In genomic region chr9:47403317-47403716, GRCm38 (mm10) we compare ENCODE assay signal across 26 mouse cellular contexts.
A peak's percentile ranks its signal among the peaks of the same experiment; 100 is the strongest.
DNase-seq lines count a peak whose midpoint lies in the region; ATAC-seq and TF ChIP-seq lines count a peak whose summit lies in the region.
"Had no signal": no experiment of that assay in that cellular context is flagged by ENCODE, and none has a peak within 500 bp of the region (broad histone marks: within the 10 kb centered on the region; RNA-seq: fewer than 3 reads in every experiment).

No protein-coding gene starts in this region.

- peaks cover 30% of the 10 kb centered on the region for H3K4me1 ChIP-seq in forebrain, embryonic 12.5 days
- peaks cover 2% of the 10 kb centered on the region; the same call in 1 of the 2 replicates for H3K4me1 ChIP-seq in forebrain, embryonic 11.5 days (replicated peaks; ENCODE audit: control insufficient read depth, insufficient read depth, low read length)
- H3K4me1 ChIP-seq in limb, embryonic 14.5 days (ENCODE audit: control insufficient read depth, insufficient read depth, low read length): peaks cover 33% of the 10 kb centered on the region
- H3K4me1 ChIP-seq in limb, embryonic 10.5 days: peaks cover 86% of the 10 kb centered on the region
- H3K4me1 ChIP-seq in midbrain, embryonic 13.5 days (replicated peaks): peaks cover 35% of the 10 kb centered on the region
- peaks cover 20% of the 10 kb centered on the region for H3K4me1 ChIP-seq in midbrain, embryonic 15.5 days

- H3K27me3 ChIP-seq in forebrain, embryonic 12.5 days: peaks cover 33% of the 10 kb centered on the region
- H3K27me3 ChIP-seq in forebrain, embryonic 11.5 days (ENCODE audit: control insufficient read depth, insufficient read depth, low read length): no peaks in the 10 kb centered on the region
- H3K27me3 ChIP-seq in limb, embryonic 14.5 days (ENCODE audit: control insufficient read depth, insufficient read depth, low read length): no peaks in the 10 kb centered on the region
- H3K27me3 ChIP-seq in limb, embryonic 10.5 days (ENCODE audit: low read depth, poor library complexity, severe bottlenecking): peaks cover 75% of the 10 kb centered on the region
- peaks cover 36% of the 10 kb centered on the region for H3K27me3 ChIP-seq in midbrain, embryonic 13.5 days
- peaks cover 4% of the 10 kb centered on the region for H3K27me3 ChIP-seq in midbrain, embryonic 15.5 days (replicated peaks)

- no peak overlapping the region for H3K27ac ChIP-seq in forebrain, embryonic 12.5 days
- no peak overlapping the region for H3K27ac ChIP-seq in forebrain, embryonic 11.5 days (ENCODE audit: low read depth, low read length)
- H3K27ac ChIP-seq in limb, embryonic 14.5 days (replicated peaks; ENCODE audit: low read depth, low read length): no peak overlapping the region
- no peak overlapping the region for H3K27ac ChIP-seq in limb, embryonic 10.5 days
- no peak overlapping the region for H3K27ac ChIP-seq in midbrain, embryonic 13.5 days
- H3K27ac ChIP-seq in midbrain, embryonic 15.5 days: no peak overlapping the region
- H3K27ac ChIP-seq: embryonic facial prominence, embryonic 13.5 days; forebrain, embryonic 13.5 days; gastrocnemius, adult 2 months; heart, embryonic 13.5 days; hindbrain, embryonic 14.5 days; hindbrain, postnatal 0 days had no signal

- ATAC-seq in forebrain, embryonic 12.5 days (ENCODE audit: low FRiP score): peak; percentile 20; the same call in 1 of the 2 replicates
- ATAC-seq in forebrain, embryonic 11.5 days (replicated peaks; ENCODE audit: low FRiP score): no peak
- ATAC-seq in limb, embryonic 14.5 days (ENCODE audit: low FRiP score, low read depth): no peak
- peak; percentile 50 for ATAC-seq in midbrain, embryonic 13.5 days
- ATAC-seq in midbrain, embryonic 15.5 days (replicated peaks): no peak
- ATAC-seq: CD4-positive, CD25-positive, alpha-beta regulatory T cell, adult 4 months; forebrain, embryonic 13.5 days; forebrain, postnatal 0 days; hindbrain, postnatal 0 days had no signal

- no peaks in the 10 kb centered on the region for H3K36me3 ChIP-seq in forebrain, embryonic 12.5 days (replicated peaks)
- no peaks in the 10 kb centered on the region for H3K36me3 ChIP-seq in forebrain, embryonic 11.5 days (ENCODE audit: control insufficient read depth, insufficient read depth, low read length)
- H3K36me3 ChIP-seq in limb, embryonic 14.5 days (ENCODE audit: control insufficient read depth, insufficient read depth, low read length): no peaks in the 10 kb centered on the region
- no peaks in the 10 kb centered on the region for H3K36me3 ChIP-seq in limb, embryonic 10.5 days
- no peaks in the 10 kb centered on the region for H3K36me3 ChIP-seq in midbrain, embryonic 13.5 days
- H3K36me3 ChIP-seq in midbrain, embryonic 15.5 days (replicated peaks): no peaks in the 10 kb centered on the region
- H3K36me3 ChIP-seq: embryonic facial prominence, embryonic 13.5 days; heart, embryonic 13.5 days had no signal

- 62% methylated on average over 11 of the region's 11 CpGs for WGBS in forebrain, embryonic 12.5 days
- 65% methylated on average over 11 of the region's 11 CpGs for WGBS in forebrain, embryonic 11.5 days
- 71% methylated on average over 11 of the region's 11 CpGs for WGBS in limb, embryonic 14.5 days
- WGBS in limb, embryonic 10.5 days: 64% methylated on average over 11 of the region's 11 CpGs
- WGBS in midbrain, embryonic 13.5 days: 29% methylated on average over 11 of the region's 11 CpGs
- 28% methylated on average over 11 of the region's 11 CpGs for WGBS in midbrain, embryonic 15.5 days

- no peaks in the 10 kb centered on the region for H3K9me3 ChIP-seq in forebrain, embryonic 12.5 days
- H3K9me3 ChIP-seq in forebrain, embryonic 11.5 days (ENCODE audit: control insufficient read depth, low read length): no peaks in the 10 kb centered on the region
- H3K9me3 ChIP-seq in limb, embryonic 14.5 days (ENCODE audit: control insufficient read depth, low read length): no peaks in the 10 kb centered on the region
- H3K9me3 ChIP-seq in limb, embryonic 10.5 days (replicated peaks): no peaks in the 10 kb centered on the region
- H3K9me3 ChIP-seq in midbrain, embryonic 13.5 days: no peaks in the 10 kb centered on the region
- H3K9me3 ChIP-seq in midbrain, embryonic 15.5 days: no peaks in the 10 kb centered on the region
- H3K9me3 ChIP-seq: embryonic facial prominence, embryonic 13.5 days; forebrain, embryonic 13.5 days; heart, embryonic 13.5 days had no signal

- no peak overlapping the region for H3K4me2 ChIP-seq in forebrain, embryonic 12.5 days
- H3K4me2 ChIP-seq in forebrain, embryonic 11.5 days (ENCODE audit: low read depth, low read length, severe bottlenecking): no peak overlapping the region
- H3K4me2 ChIP-seq in limb, embryonic 14.5 days (replicated peaks; ENCODE audit: low read depth, low read length, severe bottlenecking): no peak overlapping the region
- H3K4me2 ChIP-seq in midbrain, embryonic 13.5 days (replicated peaks): no peak overlapping the region
- no peak overlapping the region for H3K4me2 ChIP-seq in midbrain, embryonic 15.5 days
- H3K4me2 ChIP-seq: embryonic facial prominence, embryonic 13.5 days; forebrain, embryonic 13.5 days; heart, embryonic 13.5 days; hindbrain, embryonic 14.5 days had no signal

- H3K4me3 ChIP-seq in forebrain, embryonic 12.5 days (replicated peaks): no peak overlapping the region
- H3K4me3 ChIP-seq in forebrain, embryonic 11.5 days (ENCODE audit: low read depth, low read length): no peak overlapping the region
- H3K4me3 ChIP-seq in limb, embryonic 14.5 days (replicated peaks; ENCODE audit: low read length): no peak overlapping the region
- H3K4me3 ChIP-seq in limb, embryonic 10.5 days: no peak overlapping the region
- H3K4me3 ChIP-seq in midbrain, embryonic 13.5 days (replicated peaks): no peak overlapping the region
- no peak overlapping the region for H3K4me3 ChIP-seq in midbrain, embryonic 15.5 days
- H3K4me3 ChIP-seq: embryonic facial prominence, embryonic 13.5 days; forebrain, embryonic 13.5 days; gastrocnemius, adult 2 months; heart, embryonic 13.5 days had no signal

- no peak for DNase-seq in forebrain, embryonic 11.5 days (ENCODE audit: low spot score)
- no peak for DNase-seq in limb, embryonic 14.5 days (ENCODE audit: low spot score)
- DNase-seq in limb, embryonic 10.5 days (ENCODE audit: low spot score): no peak
- DNase-seq in retina, postnatal 1 day: peak; percentile 38
- DNase-seq in layer of hippocampus, postnatal 25 days (ENCODE audit: extremely low spot score in 1 of 2, low spot score in 1 of 2): no peak
- DNase-seq: adrenal gland, adult 2 months; adrenal gland, postnatal 14 days; cerebellum, adult 11 months; cerebellum, adult 2 months; cerebellum, adult 9-11 months; cerebellum, postnatal 25 days; forebrain, postnatal 0 days; gastrocnemius, adult 2 months; gastrocnemius, postnatal 14 days; heart, adult 18-20 months; heart, postnatal 14 days; heart, postnatal 4 days had no signal

- no peak for TF ChIP-seq POLR2A in limb, embryonic 14.5 days (IDR thresholded peaks at IDR 0.05; ENCODE audit: borderline replicate concordance, extremely low read depth, insufficient read depth, insufficient read length)

- H3K9ac ChIP-seq in forebrain, embryonic 12.5 days: no peak overlapping the region
- H3K9ac ChIP-seq in forebrain, embryonic 11.5 days (ENCODE audit: low read length): no peak overlapping the region
- H3K9ac ChIP-seq in limb, embryonic 14.5 days (ENCODE audit: low read depth, low read length, severe bottlenecking): 0 out of 2 replicates have a peak overlapping the region, but pooled peaks have one; percentile 3
- 0 out of 2 replicates have a peak overlapping the region, but pooled peaks have one; percentile 2 for H3K9ac ChIP-seq in midbrain, embryonic 13.5 days (replicated peaks)
- no peak overlapping the region for H3K9ac ChIP-seq in midbrain, embryonic 15.5 days
- H3K9ac ChIP-seq: embryonic facial prominence, embryonic 13.5 days; forebrain, embryonic 13.5 days; forebrain, postnatal 0 days; heart, embryonic 13.5 days; hindbrain, embryonic 14.5 days had no signal

Comparison
In these comparisons a context has a peak if more than half of its experiments do, and no peak if none do; other contexts are left out.
1. ATAC-seq: peak in forebrain, embryonic 12.5 days (single experiment) and midbrain, embryonic 13.5 days (single experiment); none in forebrain, embryonic 11.5 days (single experiment), limb, embryonic 14.5 days (single experiment) and midbrain, embryonic 15.5 days (single experiment).
2. H3K9ac ChIP-seq: peak in limb, embryonic 14.5 days (single experiment) and midbrain, embryonic 13.5 days (single experiment); none in forebrain, embryonic 12.5 days (single experiment), forebrain, embryonic 11.5 days (single experiment) and midbrain, embryonic 15.5 days (single experiment).